Mouse (Mus musculus): ENCODE results near the gene Cd34.

The Cd34 gene

GRCm38 (mm10) chr1:194971980-194972379 is 33.4 kb downstream of the Cd34 start:
- peak in 1 of 2 experiments; percentile 56 for DNase-seq (ENCODE audit: low spot score in 2 of 2)

GRCm38 (mm10) chr1:194976164-194976516 is 37.5 kb downstream of the Cd34 start:
- peak; percentile 70 to 94 for DNase-seq (ENCODE audit: low spot score in 2 of 2)

GRCm38 (mm10) chr1:194976517-194977370 is 38.1 kb downstream of the Cd34 start:
- DNase-seq (ENCODE audit: low spot score in 2 of 2) = peak; percentile 48 to 69

GRCm38 (mm10) chr1:194977371-194977761 is 38.7 kb downstream of the Cd34 start:
- peak; percentile 48 to 51 for DNase-seq (ENCODE audit: low spot score in 2 of 2)

GRCm38 (mm10) chr1:194977946-194978720 is 39.5 kb downstream of the Cd34 start:
- peak; percentile 52 to 77 for DNase-seq (ENCODE audit: low spot score in 2 of 2)

GRCm38 (mm10) chr1:194980826-194981435 is 42.3 kb downstream of the Cd34 start:
- no peak for DNase-seq (ENCODE audit: low spot score in 2 of 2)

GRCm38 (mm10) chr1:194982931-194983690 is 44.5 kb downstream of the Cd34 start:
- no peak for DNase-seq (ENCODE audit: low spot score in 2 of 2)

- DNase-seq (ENCODE audit: low spot score in 2 of 2) = no peak
Observed at GRCm38 (mm10) chr1:194984914-194985313, 46.3 kb downstream of the Cd34 start.

- DNase-seq (ENCODE audit: low spot score in 2 of 2) = no peak
Observed at GRCm38 (mm10) chr1:194985442-194986210, 47.0 kb downstream of the Cd34 start.

- no peak for DNase-seq (ENCODE audit: low spot score in 2 of 2)
Observed at GRCm38 (mm10) chr1:194989024-194989423, 50.4 kb downstream of the Cd34 start.

GRCm38 (mm10) chr1:194990976-194991375 is 52.4 kb downstream of the Cd34 start:
- DNase-seq (ENCODE audit: low spot score in 2 of 2) = no peak

- DNase-seq (ENCODE audit: low spot score in 2 of 2) = no peak
Observed at GRCm38 (mm10) chr1:194991654-194992053, 53.0 kb downstream of the Cd34 start.

GRCm38 (mm10) chr1:194992589-194993317 is 54.1 kb downstream of the Cd34 start:
- no peak for DNase-seq (ENCODE audit: low spot score in 2 of 2)

- no peak for DNase-seq (ENCODE audit: low spot score in 2 of 2)
Observed at GRCm38 (mm10) chr1:194993409-194993988, 54.9 kb downstream of the Cd34 start.

GRCm38 (mm10) chr1:194994262-194994661 is 55.6 kb downstream of the Cd34 start:
- no peak for DNase-seq (ENCODE audit: low spot score in 2 of 2)

- DNase-seq (ENCODE audit: low spot score in 2 of 2) = no peak
Observed at GRCm38 (mm10) chr1:194995196-194995595, 56.6 kb downstream of the Cd34 start.

GRCm38 (mm10) chr1:194998396-194998795 is 59.8 kb downstream of the Cd34 start:
- no peak for DNase-seq (ENCODE audit: low spot score in 2 of 2)

GRCm38 (mm10) chr1:195003328-195003727 is 64.7 kb downstream of the Cd34 start:
- DNase-seq (ENCODE audit: low spot score in 2 of 2) = no peak

GRCm38 (mm10) chr1:195004194-195004593 is 65.6 kb downstream of the Cd34 start:
- DNase-seq (ENCODE audit: low spot score in 2 of 2) = no peak

- DNase-seq (ENCODE audit: low spot score in 2 of 2) = no peak
Observed at GRCm38 (mm10) chr1:195006267-195006666, 67.6 kb downstream of the Cd34 start.

Measured in left cerebral cortex, adult 9 months (tissue).